Mouse (Mus musculus) C2C12 (cell line): Measurements from ENCODE around the gene Ogfod3.

ENCODE experiments used
- CEBPB ChIP-seq: IDR thresholded peaks from one replicate; pipeline ENCODE4 v1.6.1; 2011; ENCODE audit warnings: low read depth, mild to moderate bottlenecking, control low read depth, moderate library complexity
- CTCF ChIP-seq: IDR thresholded peaks from one replicate; pipeline ENCODE4 v1.5.1; 2011; ENCODE audit not compliant: control insufficient read depth, insufficient read depth, insufficient read length
- FOSL1 ChIP-seq: IDR thresholded peaks from one replicate; pipeline ENCODE4 v1.8.0; 2011; ENCODE audit warnings: mild to moderate bottlenecking, low read length; ENCODE audit not compliant: poor library complexity, insufficient read depth, severe bottlenecking
- MAX ChIP-seq: IDR thresholded peaks from one replicate; pipeline ENCODE4 v1.6.1; 2011; ENCODE audit warnings: mild to moderate bottlenecking, control low read depth
- MYOD1 ChIP-seq: IDR thresholded peaks from one replicate; pipeline ENCODE4 v1.6.1; 2011; ENCODE audit warnings: low read depth; ENCODE audit not compliant: control insufficient read depth, insufficient read length
- MYOG ChIP-seq: IDR thresholded peaks from one replicate; pipeline ENCODE4 v1.6.1; 2011; ENCODE audit not compliant: control insufficient read depth, insufficient read length; ENCODE audit errors: extremely low read depth
- USF1 ChIP-seq: IDR thresholded peaks from one replicate; pipeline ENCODE4 v1.6.1; 2011; ENCODE audit warnings: low read depth, mild to moderate bottlenecking, control low read depth, moderate library complexity

- no peak for TF ChIP-seq MAX
- TF ChIP-seq CTCF = no peak
- no peak for TF ChIP-seq MYOG
- TF ChIP-seq USF1 = no peak
- TF ChIP-seq FOSL1 = no peak
- TF ChIP-seq CEBPB = no peak
- TF ChIP-seq MYOD1 = no peak
Observed at GRCm38 (mm10) chr11:121193415-121193814, 11.1 kb downstream of the Ogfod3 start.
